In genomic region chr9:56868292-56868691, GRCm38 (mm10) we compare ENCODE assay signal across 8 mouse cellular contexts. TPM values are rescaled to one million over a fixed set of nuclear protein-coding genes. Genes with fewer than 3 reads are reported as not detected.
DNase-seq lines count a peak whose midpoint lies in the region; ATAC-seq and TF ChIP-seq lines count a peak whose summit lies in the region.

No protein-coding gene starts in this region.

- TF ChIP-seq POLR2A in brain, embryonic 14.5 days (IDR thresholded peaks at IDR 0.05; ENCODE audit: borderline replicate concordance, extremely low read depth, insufficient read depth, insufficient read length, poor library complexity, severe bottlenecking) = no peak

- peak; percentile 64 to 77 for DNase-seq in frontal cortex, postnatal 14 days (ENCODE audit: low spot score in 2 of 2)
- peak; percentile 97 for DNase-seq in brain, embryonic 14.5 days (ENCODE audit: low read depth)
- peak; percentile 85 for DNase-seq in heart, postnatal 4 days
- DNase-seq in left cerebral cortex, postnatal 4 days = peak; percentile 96
- peak; percentile 43 for DNase-seq in retina, postnatal 7 days (ENCODE audit: low read depth, low spot score)

- TF ChIP-seq CTCF in brain, embryonic 14.5 days (IDR thresholded peaks at IDR 0.05; ENCODE audit: borderline replicate concordance, extremely low read depth, insufficient read depth, insufficient read length) = no peak

- intact Hi-C loops in left cerebral cortex, postnatal 4 days (cut with DNase I) = no loop called here

- ATAC-seq in frontal cortex, adult (ENCODE audit: low TSS enrichment) = no peak
- no peak for ATAC-seq in granulocyte monocyte progenitor cell, adult 5-6 weeks (replicated peaks; ENCODE audit: poor library complexity, severe bottlenecking)
- no peak for ATAC-seq in erythroblast, adult 5-6 weeks (replicated peaks; ENCODE audit: low FRiP score, poor library complexity, severe bottlenecking)

RNA-seq across cellular contexts. Expression of gene Cspg4, which starts 3.5 kb away (rescaled TPM):
- polyA plus RNA-seq in brain, embryonic 14.5 days (2012; rRNA removed) = 4.4 and 8.2 TPM in 2 replicates
- total RNA-seq in heart, postnatal 4 days (2021) = 10 to 100 TPM; 55.6 to 56.6 TPM
- 10 to 100 TPM; 21.8 to 23.7 TPM for total RNA-seq in left cerebral cortex, postnatal 4 days (2021)
- not detected in 2 replicates for total RNA-seq in granulocyte monocyte progenitor cell, adult 5-6 weeks (2014; fragmentation: Nextera tagmentation)
- total RNA-seq in granulocyte monocyte progenitor cell, adult 5-6 weeks (2017) = not detected in 2 replicates
- not detected in 2 replicates for total RNA-seq in erythroblast, adult 5-6 weeks (2015; ENCODE audit: low replicate concordance)
- 0.28 TPM in 1 of 2 replicates, not detected in the other for total RNA-seq in erythroblast, adult 5-6 weeks (2017; ENCODE audit: low replicate concordance)

RNA-seq across cellular contexts. Expression of gene Odf3l1, which starts 3.8 kb away (rescaled TPM):
- polyA plus RNA-seq in brain, embryonic 14.5 days (2012; rRNA removed) = 0.14 and 0.18 TPM in 2 replicates
- total RNA-seq in heart, postnatal 4 days (2021) = under 1 TPM in 1 of 2 experiments, not detected in 1; 0.43 TPM
- total RNA-seq in left cerebral cortex, postnatal 4 days (2021) = not detected
- total RNA-seq in granulocyte monocyte progenitor cell, adult 5-6 weeks (2014; fragmentation: Nextera tagmentation) = not detected in 2 replicates
- not detected in 2 replicates for total RNA-seq in granulocyte monocyte progenitor cell, adult 5-6 weeks (2017)
- not detected in 2 replicates for total RNA-seq in erythroblast, adult 5-6 weeks (2015; ENCODE audit: low replicate concordance)
- not detected in 2 replicates for total RNA-seq in erythroblast, adult 5-6 weeks (2017; ENCODE audit: low replicate concordance)

RNA-seq across cellular contexts. Expression of gene Snx33, which starts 59.9 kb away (rescaled TPM):
- polyA plus RNA-seq in brain, embryonic 14.5 days (2012; rRNA removed) = 3.0 and 4.0 TPM in 2 replicates
- 10 to 100 TPM; 11.7 to 13.9 TPM for total RNA-seq in heart, postnatal 4 days (2021)
- total RNA-seq in left cerebral cortex, postnatal 4 days (2021) = 1 to 10 TPM; 3.1 to 3.8 TPM
- total RNA-seq in granulocyte monocyte progenitor cell, adult 5-6 weeks (2014; fragmentation: Nextera tagmentation) = 2.1 and 5.0 TPM in 2 replicates
- 1.5 and 2.0 TPM in 2 replicates for total RNA-seq in granulocyte monocyte progenitor cell, adult 5-6 weeks (2017)
- 0.38 and 1.3 TPM in 2 replicates for total RNA-seq in erythroblast, adult 5-6 weeks (2015; ENCODE audit: low replicate concordance)
- 0.17 and 0.56 TPM in 2 replicates for total RNA-seq in erythroblast, adult 5-6 weeks (2017; ENCODE audit: low replicate concordance)

Comparison
In these comparisons a context has a peak if more than half of its experiments do, and no peak if none do; other contexts are left out.
1. DNase-seq: peak in every context shown above with its lines; median percentile 97 in brain, embryonic 14.5 days; 96 in left cerebral cortex, postnatal 4 days; 85 in heart, postnatal 4 days; 70 in frontal cortex, postnatal 14 days; 43 in retina, postnatal 7 days.
2. RNA of gene Cspg4, which starts 3.5 kb away (total RNA-seq): 55.6 to 56.6 TPM in heart, postnatal 4 days and 21.8 to 23.7 TPM in left cerebral cortex, postnatal 4 days; not detected in granulocyte monocyte progenitor cell, adult 5-6 weeks and 0.28 TPM in erythroblast, adult 5-6 weeks; every median in the first group is over 10 times any median in the second.